Mouse (Mus musculus): ENCODE data around the gene Dgcr2. TPM values are rescaled to one million over a fixed set of nuclear protein-coding genes. Genes with fewer than 3 reads are reported as not detected.

The Dgcr2 gene
- polyA plus RNA-seq, 1 experiment, result 99.8 TPM

DNA sequence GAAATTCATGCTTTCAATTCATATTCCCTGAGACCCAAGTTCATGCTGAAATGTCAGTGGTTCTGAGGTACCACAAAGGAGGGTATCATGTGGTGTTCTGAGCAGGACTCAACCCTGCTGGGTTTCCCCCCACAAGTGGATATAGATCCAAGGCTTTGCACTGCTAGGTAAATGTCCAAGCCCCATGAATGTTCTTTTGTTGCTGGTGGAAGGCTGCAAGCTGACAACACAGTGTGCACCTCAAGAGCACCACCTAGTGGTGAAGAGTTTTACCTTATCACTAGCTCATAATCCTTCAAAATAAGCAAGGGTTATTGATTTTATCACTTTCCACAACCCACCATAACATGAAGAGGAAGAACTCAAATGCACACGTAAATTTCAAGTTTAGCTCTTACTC is 49.4 kb downstream of the Dgcr2 start:
- DNase-seq, result peak; percentile 57
- 32% methylated on average over 1 of the region's 1 CpGs for WGBS
- Histone ChIP-seq H3K27ac (ENCODE audit: insufficient read depth, low read depth, low read length) (no peak overlapping the region), H3K36me3 (ENCODE audit: control insufficient read depth, insufficient read depth, low read length) (peaks cover 4% of the 10 kb centered on the region; the same call in 1 of the 2 replicates), H3K4me1 (ENCODE audit: control insufficient read depth, insufficient read depth, low read length) (no peaks in the 10 kb centered on the region), H3K27me3 (replicated peaks; ENCODE audit: control insufficient read depth, insufficient read depth, low read length) (no peaks in the 10 kb centered on the region), H3K4me3 (ENCODE audit: insufficient read depth, low read depth, low read length) (no peak overlapping the region)
- TF ChIP-seq POLR2A (IDR thresholded peaks at IDR 0.05; ENCODE audit: low read depth, low read length), result no peak
- TF ChIP-seq CTCF (conservative IDR thresholded peaks at IDR 0.05; ENCODE audit: insufficient read depth, insufficient read length, low read depth, low read length), result peak; percentile 70

DNA sequence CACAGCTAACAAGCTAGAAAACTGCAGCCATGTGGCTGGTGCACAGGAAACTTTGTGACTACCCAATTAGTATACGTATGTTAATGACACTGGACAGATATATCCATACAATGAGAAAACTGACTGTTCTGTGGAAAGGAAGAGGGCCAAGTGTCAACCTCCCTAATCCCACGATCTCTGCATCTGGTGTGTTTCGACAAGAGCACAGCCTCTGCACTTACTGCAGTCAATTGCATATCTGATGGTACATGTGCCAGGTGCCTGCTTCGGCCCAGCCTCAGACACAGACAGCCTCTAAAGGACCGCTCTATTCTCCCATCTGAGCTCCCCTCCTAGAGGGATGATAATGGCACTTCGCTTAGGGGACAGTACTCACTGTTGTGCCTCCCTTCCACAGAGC is 49.9 kb downstream of the Dgcr2 start:
- Histone ChIP-seq H3K27me3 (replicated peaks; ENCODE audit: control insufficient read depth, insufficient read depth, low read length) (no peaks in the 10 kb centered on the region), H3K4me1 (ENCODE audit: control insufficient read depth, insufficient read depth, low read length) (no peaks in the 10 kb centered on the region), H3K36me3 (ENCODE audit: control insufficient read depth, insufficient read depth, low read length) (peaks cover 4% of the 10 kb centered on the region; the same call in 1 of the 2 replicates), H3K27ac (ENCODE audit: insufficient read depth, low read depth, low read length) (no peak overlapping the region), H3K4me3 (ENCODE audit: insufficient read depth, low read depth, low read length) (no peak overlapping the region)
- TF ChIP-seq POLR2A (IDR thresholded peaks at IDR 0.05; ENCODE audit: low read depth, low read length) (no peak), CTCF (conservative IDR thresholded peaks at IDR 0.05; ENCODE audit: insufficient read depth, insufficient read length, low read depth, low read length) (no peak)
- no peak for DNase-seq
- 91% methylated on average over 6 of the region's 6 CpGs for WGBS

DNA sequence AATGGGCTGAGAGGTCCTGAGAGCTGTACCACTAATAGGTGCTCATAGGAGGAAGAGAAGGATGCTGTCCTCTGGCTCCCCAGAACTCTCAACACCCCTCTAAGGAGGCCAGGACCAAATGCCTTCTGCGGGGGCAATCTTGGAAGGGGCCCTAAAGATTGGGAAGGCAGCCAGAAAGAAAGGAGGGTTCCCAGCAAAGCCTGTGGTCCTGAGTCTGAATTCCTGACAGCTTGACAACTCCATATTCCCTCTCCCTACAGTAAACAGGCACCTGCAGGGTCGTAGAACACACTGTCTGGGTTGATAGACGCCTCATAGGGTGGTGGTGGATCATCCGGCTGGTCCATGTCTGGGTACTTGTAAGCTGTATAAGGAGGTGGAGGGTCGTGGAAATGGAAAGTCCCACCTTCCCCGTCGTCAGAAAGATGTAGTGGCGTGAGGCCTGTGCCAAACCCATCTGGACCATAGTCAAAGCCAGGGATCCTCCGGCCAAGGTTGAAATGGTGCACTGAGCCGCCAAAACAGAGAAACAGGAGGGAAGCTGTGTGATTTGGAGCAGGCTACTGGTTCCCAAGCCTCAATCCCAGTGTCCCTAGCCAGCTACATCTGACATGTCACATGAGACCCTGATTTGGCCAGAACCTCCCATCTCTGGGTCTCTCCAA is 54.5 kb downstream of the Dgcr2 start:
- WGBS, result 92% methylated on average over 10 of the region's 10 CpGs
- Histone ChIP-seq H3K36me3 (ENCODE audit: control insufficient read depth, insufficient read depth, low read length) (peaks cover 4% of the 10 kb centered on the region), H3K27ac (ENCODE audit: insufficient read depth, low read depth, low read length) (no peak overlapping the region), H3K4me3 (ENCODE audit: insufficient read depth, low read depth, low read length) (no peak overlapping the region), H3K27me3 (replicated peaks; ENCODE audit: control insufficient read depth, insufficient read depth, low read length) (no peaks in the 10 kb centered on the region), H3K4me1 (ENCODE audit: control insufficient read depth, insufficient read depth, low read length) (no peaks in the 10 kb centered on the region)
- no peak for TF ChIP-seq CTCF (conservative IDR thresholded peaks at IDR 0.05; ENCODE audit: insufficient read depth, insufficient read length, low read depth, low read length)
- no peak for TF ChIP-seq POLR2A (IDR thresholded peaks at IDR 0.05; ENCODE audit: low read depth, low read length)
- no peak for DNase-seq

DNA sequence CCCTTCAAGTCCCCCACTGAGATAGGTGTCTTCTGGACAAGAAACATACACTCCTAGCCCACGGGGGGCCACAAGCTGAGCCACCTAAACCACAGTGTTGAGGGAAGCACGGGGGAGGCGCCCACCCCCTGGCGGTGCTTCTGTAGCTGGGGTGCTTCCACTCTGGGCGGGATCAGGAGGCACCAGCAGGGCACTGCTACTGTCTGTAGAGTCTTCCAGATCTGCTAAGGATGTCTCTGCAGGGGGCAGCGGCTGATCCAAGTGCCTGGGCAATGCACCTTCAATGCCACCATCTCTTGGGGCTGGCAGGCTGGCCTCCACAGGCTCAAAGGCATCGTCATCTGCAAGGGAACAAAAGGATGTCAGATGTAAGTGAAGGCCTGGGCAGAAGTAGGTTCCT is 55.9 kb downstream of the Dgcr2 start:
- TF ChIP-seq CTCF (conservative IDR thresholded peaks at IDR 0.05; ENCODE audit: insufficient read depth, insufficient read length, low read depth, low read length) (no peak), POLR2A (IDR thresholded peaks at IDR 0.05; ENCODE audit: low read depth, low read length) (no peak)
- no peak overlapping the region for H3K4me3 ChIP-seq (ENCODE audit: insufficient read depth, low read depth, low read length)
- DNase-seq, result no peak
- H3K27ac ChIP-seq (ENCODE audit: insufficient read depth, low read depth, low read length), result no peak overlapping the region
- H3K4me1 ChIP-seq (ENCODE audit: control insufficient read depth, insufficient read depth, low read length), result no peaks in the 10 kb centered on the region
- H3K36me3 ChIP-seq (ENCODE audit: control insufficient read depth, insufficient read depth, low read length), result peaks cover 2% of the 10 kb centered on the region
- no peaks in the 10 kb centered on the region for H3K27me3 ChIP-seq (replicated peaks; ENCODE audit: control insufficient read depth, insufficient read depth, low read length)
- WGBS, result 92% methylated on average over 7 of the region's 7 CpGs

DNA sequence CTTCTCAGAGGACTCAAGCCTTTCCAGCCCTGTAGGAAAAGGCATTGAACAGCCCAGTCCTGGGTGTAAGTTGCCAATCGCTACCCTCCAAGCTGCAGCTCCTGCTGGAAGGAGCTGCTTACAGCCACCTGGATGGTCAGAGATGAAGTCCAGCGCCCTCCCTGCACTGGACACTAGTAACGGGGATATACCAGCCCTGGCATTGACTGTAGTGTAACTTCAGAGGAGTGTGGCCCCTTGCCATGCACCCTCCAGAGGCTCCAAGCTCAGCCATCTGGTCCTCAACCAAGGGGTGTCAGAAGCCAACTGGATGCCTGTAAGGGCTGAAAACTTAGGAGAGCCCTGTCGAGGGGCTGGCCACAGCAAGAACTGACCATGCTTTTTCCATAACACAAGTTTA is 58.4 kb downstream of the Dgcr2 start:
- H3K4me3 ChIP-seq (ENCODE audit: insufficient read depth, low read depth, low read length), result no peak overlapping the region
- DNase-seq, result no peak
- H3K36me3 ChIP-seq (ENCODE audit: control insufficient read depth, insufficient read depth, low read length), result no peaks in the 10 kb centered on the region; the same call in none of the 2 replicates
- no peak for TF ChIP-seq POLR2A (IDR thresholded peaks at IDR 0.05; ENCODE audit: low read depth, low read length)
- TF ChIP-seq CTCF (conservative IDR thresholded peaks at IDR 0.05; ENCODE audit: insufficient read depth, insufficient read length, low read depth, low read length), result no peak
- WGBS, result 84% methylated on average over 4 of the region's 4 CpGs
- no peaks in the 10 kb centered on the region for H3K27me3 ChIP-seq (replicated peaks; ENCODE audit: control insufficient read depth, insufficient read depth, low read length)
- no peak overlapping the region for H3K27ac ChIP-seq (ENCODE audit: insufficient read depth, low read depth, low read length)
- no peaks in the 10 kb centered on the region for H3K4me1 ChIP-seq (ENCODE audit: control insufficient read depth, insufficient read depth, low read length)

DNA sequence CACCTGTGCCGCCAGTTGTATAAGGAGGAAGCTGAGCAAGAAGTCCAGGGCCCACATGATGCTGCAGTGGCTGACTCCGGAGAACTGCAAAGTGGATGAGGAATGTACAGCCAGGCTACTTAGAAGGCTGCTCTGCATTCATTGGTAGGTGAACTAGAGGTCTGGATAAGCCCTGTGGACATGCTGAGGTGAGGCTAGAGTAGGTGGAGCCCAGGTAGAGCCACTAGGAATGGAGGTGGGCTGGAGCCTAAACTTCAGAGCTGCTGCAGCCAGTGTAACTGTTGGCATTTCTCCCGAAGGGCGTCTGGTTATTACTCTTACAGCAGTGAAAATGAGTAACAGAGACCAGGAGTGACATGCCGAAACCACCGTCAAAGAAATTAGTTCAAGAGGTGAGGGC is 60.3 kb downstream of the Dgcr2 start, which contains the start of gene Car15:
Gene Car15, minus strand, starts transcription at position 314 of the 400 bp plus-strand sequence.
- WGBS, result 60% methylated on average over 6 of the region's 6 CpGs
- Histone ChIP-seq H3K4me3 (ENCODE audit: insufficient read depth, low read depth, low read length) (peak within 1 kb of the TSS; percentile 28), H3K27ac (ENCODE audit: insufficient read depth, low read depth, low read length) (no peak within 1 kb of the TSS), H3K36me3 (ENCODE audit: control insufficient read depth, insufficient read depth, low read length) (no peaks in the 10 kb centered on the region; the same call in 1 of the 2 replicates), H3K4me1 (ENCODE audit: control insufficient read depth, insufficient read depth, low read length) (no peaks in the 10 kb centered on the region), H3K27me3 (replicated peaks; ENCODE audit: control insufficient read depth, insufficient read depth, low read length) (0 out of 2 replicates have a peak, but pooled peaks cover 1% of the 10 kb centered on the region)
- peak; percentile 52 for DNase-seq
- no peak for TF ChIP-seq CTCF (conservative IDR thresholded peaks at IDR 0.05; ENCODE audit: insufficient read depth, insufficient read length, low read depth, low read length)
- no peak for TF ChIP-seq POLR2A (IDR thresholded peaks at IDR 0.05; ENCODE audit: low read depth, low read length)

DNA sequence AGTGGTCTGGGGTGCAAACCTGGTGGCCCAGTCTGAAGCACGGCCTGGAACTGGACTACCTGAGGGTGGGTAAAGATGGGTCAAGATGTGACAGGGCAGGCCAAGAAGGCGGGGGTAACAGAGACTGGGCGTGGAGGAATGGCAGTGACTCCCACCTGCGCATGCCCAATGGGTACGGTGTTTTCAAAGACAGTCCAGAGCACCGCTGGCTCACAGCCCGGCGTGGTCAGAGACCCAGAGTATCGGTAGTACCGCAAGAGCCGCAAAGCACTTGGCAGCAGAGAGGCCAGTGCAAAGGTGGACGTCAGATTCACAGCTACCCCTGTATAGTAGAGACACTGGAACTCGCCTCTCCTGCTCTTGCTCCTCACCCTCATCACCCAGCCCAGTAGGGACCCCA is 62.9 kb downstream of the Dgcr2 start:
- TF ChIP-seq CTCF (conservative IDR thresholded peaks at IDR 0.05; ENCODE audit: insufficient read depth, insufficient read length, low read depth, low read length) (no peak), POLR2A (IDR thresholded peaks at IDR 0.05; ENCODE audit: low read depth, low read length) (no peak)
- no peaks in the 10 kb centered on the region for H3K36me3 ChIP-seq (ENCODE audit: control insufficient read depth, insufficient read depth, low read length)
- 0 out of 2 replicates have a peak, but pooled peaks cover 1% of the 10 kb centered on the region for H3K27me3 ChIP-seq (replicated peaks; ENCODE audit: control insufficient read depth, insufficient read depth, low read length)
- 0 out of 2 replicates have a peak, but pooled peaks cover 4% of the 10 kb centered on the region for H3K4me1 ChIP-seq (ENCODE audit: control insufficient read depth, insufficient read depth, low read length)
- 48% methylated on average over 13 of the region's 13 CpGs for WGBS
- H3K27ac ChIP-seq (ENCODE audit: insufficient read depth, low read depth, low read length), result no peak overlapping the region
- DNase-seq, result peak; percentile 41
- 0 out of 2 replicates have a peak overlapping the region, but pooled peaks have one; percentile 4 for H3K4me3 ChIP-seq (ENCODE audit: insufficient read depth, low read depth, low read length)
